Mouse (Mus musculus) neural tube, embryonic 15.5 days (tissue): Measurements from ENCODE around the gene Il33. TPM values are rescaled to one million over a fixed set of nuclear protein-coding genes. Genes with fewer than 3 reads are reported as not detected.
A peak's percentile ranks its signal among the peaks of the same experiment; 100 is the strongest.
"Not testable (repeated sequence)": the region's sequence is repeated elsewhere in the genome, so short reads cannot be mapped to it uniquely, and the experiment has no call there.

Source experiments
- ATAC-seq: fragments of 200-750 bp; cut with Nextera tagmentation; 2 replicates; pipeline ENCODE4 v1.8.0; 2017; ENCODE audit warnings: mild to moderate bottlenecking, moderate TSS enrichment, moderate library complexity; ENCODE audit not compliant: low FRiP score
- H3K27ac ChIP-seq: fragments of 300-500 bp; sonication (generic); replicated peaks from 2 replicates; pipeline ENCODE4 v1.5.1; 2015; ENCODE audit warnings: mild to moderate bottlenecking, inconsistent platforms
- H3K27me3 ChIP-seq: fragments of 300-500 bp; sonication (generic); replicated peaks from 2 replicates; pipeline ENCODE4 v1.6.1; 2015; ENCODE audit warnings: inconsistent platforms
- H3K36me3 ChIP-seq: fragments of 300-500 bp; sonication (generic); 2 replicates; pipeline ENCODE4 v1.6.1; 2015; ENCODE audit warnings: inconsistent platforms
- H3K4me1 ChIP-seq: fragments of 300-500 bp; sonication (generic); 2 replicates; pipeline ENCODE4 v1.6.1; 2015; ENCODE audit warnings: inconsistent platforms
- H3K4me2 ChIP-seq: fragments of 300-500 bp; sonication (generic); 2 replicates; pipeline ENCODE4 v1.6.1; 2015; ENCODE audit warnings: inconsistent platforms, mild to moderate bottlenecking, moderate library complexity
- H3K4me3 ChIP-seq: fragments of 300-500 bp; sonication (generic); replicated peaks from 2 replicates; pipeline ENCODE4 v1.5.1; 2015; ENCODE audit warnings: mild to moderate bottlenecking, inconsistent platforms
- H3K9ac ChIP-seq: fragments of 300-500 bp; sonication (generic); replicated peaks from 2 replicates; pipeline ENCODE4 v1.6.1; 2015; ENCODE audit warnings: mild to moderate bottlenecking, inconsistent platforms
- H3K9me3 ChIP-seq: fragments of 300-500 bp; sonication (generic); replicated peaks from 2 replicates; pipeline ENCODE4 v1.6.1; 2016; ENCODE audit warnings: inconsistent platforms
- WGBS: fragments of 180-500 bp; shearing (Covaris S2); methylation state at CpG from one replicate; pipeline ENCODE4 v1.1.7; 2015; ENCODE audit warnings: mixed read lengths; 5-methylcytosine and 5-hydroxymethylcytosine counted together
- polyA plus RNA-seq: library from polyadenylated mRNA; unstranded; fragments of >200 nt; fragmentation: Nextera tagmentation; extraction: Ambion mirVana; gene quantifications from 2 replicates; pipeline ENCODE4 v1.2.1, GENCODE M21; 2015

The Il33 gene
- polyA plus RNA-seq, 1 experiment from 2014 or later = 5.0 TPM

GRCm38 (mm10) chr19:29941208-29941607, 16.3 kb downstream of the Il33 start:
- Histone ChIP-seq H3K36me3 (no peaks in the 10 kb centered on the region), H3K4me3 (no peak overlapping the region), H3K4me2 (no peak overlapping the region), H3K4me1 (no peaks in the 10 kb centered on the region; the same call in 1 of the 2 replicates), H3K9ac (no peak overlapping the region), H3K9me3 (no peaks in the 10 kb centered on the region), H3K27ac (no peak overlapping the region), H3K27me3 (no peaks in the 10 kb centered on the region)
- ATAC-seq = no peak
- WGBS = 79% methylated on average over 7 of the region's 7 CpGs

- ATAC-seq = no peak
- no peak overlapping the region for H3K4me3 ChIP-seq
- no peaks in the 10 kb centered on the region for H3K27me3 ChIP-seq
- WGBS = 83% methylated on average over 6 of the region's 6 CpGs
- H3K27ac ChIP-seq = no peak overlapping the region
- H3K9ac ChIP-seq = no peak overlapping the region
- H3K36me3 ChIP-seq = no peaks in the 10 kb centered on the region
- H3K4me1 ChIP-seq = no peaks in the 10 kb centered on the region; the same call in 1 of the 2 replicates
- no peak overlapping the region for H3K4me2 ChIP-seq
- no peaks in the 10 kb centered on the region for H3K9me3 ChIP-seq
These were observed 17.4 kb downstream of the Il33 start for GRCm38 (mm10) chr19:29942358-29942757.

DNA sequence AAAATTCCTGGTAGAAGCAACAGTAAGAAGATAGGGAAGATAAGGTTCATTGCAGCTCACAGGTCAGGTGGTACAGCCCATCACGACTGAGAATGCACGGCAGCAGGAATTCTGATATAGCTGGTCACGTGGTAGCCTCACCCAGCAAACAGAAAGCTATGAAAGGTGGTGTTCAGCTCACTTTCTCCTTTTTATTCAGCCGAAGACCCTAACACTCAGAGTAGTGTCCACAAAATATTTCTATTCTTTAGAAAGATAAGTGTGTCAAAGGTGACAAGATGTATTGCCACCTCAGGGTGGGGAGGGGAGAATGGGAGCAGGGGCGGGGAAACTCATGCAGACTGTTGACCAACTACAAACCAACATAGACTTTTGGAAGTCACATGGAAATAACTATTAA, 19.5 kb downstream of the Il33 start:
- H3K27ac ChIP-seq = no peak overlapping the region
- peaks cover 13% of the 10 kb centered on the region for H3K4me1 ChIP-seq
- no peaks in the 10 kb centered on the region for H3K9me3 ChIP-seq
- H3K4me2 ChIP-seq = no peak overlapping the region
- no peak for ATAC-seq
- H3K9ac ChIP-seq = no peak overlapping the region
- WGBS = 86% methylated on average over 5 of the region's 5 CpGs
- no peak overlapping the region for H3K4me3 ChIP-seq
- no peaks in the 10 kb centered on the region for H3K27me3 ChIP-seq
- no peaks in the 10 kb centered on the region for H3K36me3 ChIP-seq

GRCm38 (mm10) chr19:29944935-29945334, 20.0 kb downstream of the Il33 start:
- WGBS = 91% methylated on average over 4 of the region's 4 CpGs
- not testable (repeated sequence) for H3K4me2 ChIP-seq
- peaks cover 13% of the 10 kb centered on the region for H3K4me1 ChIP-seq

DNA sequence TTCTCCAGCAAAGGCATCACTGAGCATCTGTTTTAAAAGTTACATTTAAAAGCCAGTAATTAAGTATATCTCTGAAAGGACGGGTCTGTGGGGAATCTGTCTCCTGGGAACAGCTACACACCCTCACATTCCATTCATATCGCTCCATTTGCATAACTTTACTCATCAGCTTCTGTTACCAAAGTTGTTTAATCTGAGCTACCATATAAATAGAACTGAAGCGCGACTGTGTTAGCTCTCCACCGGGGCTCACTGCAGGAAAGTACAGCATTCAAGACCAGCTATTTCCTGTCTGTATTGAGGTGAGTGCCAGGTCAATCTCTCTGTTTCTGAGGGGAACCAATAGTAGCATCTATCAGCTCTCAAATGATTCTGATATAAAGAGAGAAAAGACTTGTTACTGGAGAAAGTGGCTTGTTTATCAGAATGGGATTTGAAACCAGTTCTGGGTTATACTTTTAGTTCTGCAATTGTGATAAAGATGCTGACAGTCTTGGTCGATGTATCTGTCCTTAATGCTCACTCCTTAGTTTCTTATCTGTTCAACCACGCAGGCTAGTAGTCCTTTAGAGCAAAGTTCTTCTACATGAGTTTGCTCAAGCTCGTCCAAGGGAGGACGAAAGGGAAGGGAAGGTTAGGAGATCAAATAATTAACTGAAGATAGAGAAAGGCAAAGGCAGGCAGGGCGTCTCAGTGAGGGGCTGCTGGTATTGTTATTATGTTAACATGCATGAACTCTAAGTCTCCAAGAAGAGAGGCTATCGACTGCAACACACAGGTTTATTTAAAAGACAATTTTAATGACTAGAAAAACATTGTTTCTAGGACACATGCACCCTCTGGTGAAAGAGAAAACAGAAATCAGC, 20.9 kb downstream of the Il33 start:
- no peaks in the 10 kb centered on the region for H3K36me3 ChIP-seq
- 17% methylated on average over 11 of the region's 11 CpGs for WGBS
- H3K4me2 ChIP-seq = no peak overlapping the region
- no peak for ATAC-seq
- peaks cover 13% of the 10 kb centered on the region for H3K4me1 ChIP-seq
- no peak overlapping the region for H3K4me3 ChIP-seq
- H3K9ac ChIP-seq = no peak overlapping the region
- no peak overlapping the region for H3K27ac ChIP-seq
- no peaks in the 10 kb centered on the region for H3K9me3 ChIP-seq
- no peaks in the 10 kb centered on the region for H3K27me3 ChIP-seq

More at GRCm38 (mm10) chr19:29944935-29945334, 20.0 kb downstream of the Il33 start:
- not testable (repeated sequence) for H3K36me3 ChIP-seq, H3K4me3 ChIP-seq, ATAC-seq, H3K27me3 ChIP-seq, H3K9me3 ChIP-seq, H3K9ac ChIP-seq, H3K27ac ChIP-seq

DNA sequence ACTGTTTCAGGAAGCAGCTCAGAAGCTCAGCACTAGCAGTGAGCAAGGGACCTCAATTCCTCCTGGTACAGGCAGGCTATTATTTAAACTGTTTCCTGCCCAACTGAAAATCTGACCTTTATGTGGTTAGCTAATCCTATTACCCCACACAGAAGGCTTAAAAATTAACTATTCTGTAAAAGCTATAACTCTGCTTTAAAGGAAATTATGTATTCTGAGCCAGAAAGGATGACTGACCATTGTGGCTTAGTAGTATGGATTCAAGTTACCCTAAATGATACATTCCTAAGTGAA, 21.5 kb downstream of the Il33 start:
- no peaks in the 10 kb centered on the region for H3K36me3 ChIP-seq
- ATAC-seq = no peak
- no peak overlapping the region for H3K4me2 ChIP-seq
- H3K9ac ChIP-seq = no peak overlapping the region
- H3K4me1 ChIP-seq = peaks cover 13% of the 10 kb centered on the region
- no peaks in the 10 kb centered on the region for H3K9me3 ChIP-seq
- no peaks in the 10 kb centered on the region for H3K27me3 ChIP-seq
- no peak overlapping the region for H3K27ac ChIP-seq
- H3K4me3 ChIP-seq = no peak overlapping the region

- no peak overlapping the region for H3K9ac ChIP-seq
- no peaks in the 10 kb centered on the region for H3K36me3 ChIP-seq
- H3K4me1 ChIP-seq = peaks cover 13% of the 10 kb centered on the region
- no peak overlapping the region for H3K4me3 ChIP-seq
- no peaks in the 10 kb centered on the region for H3K27me3 ChIP-seq
- ATAC-seq = no peak
- H3K4me2 ChIP-seq = no peak overlapping the region
- WGBS = 63% methylated on average over 9 of the region's 9 CpGs
- H3K9me3 ChIP-seq = no peaks in the 10 kb centered on the region
- H3K27ac ChIP-seq = no peak overlapping the region
These were observed 22.1 kb downstream of the Il33 start for GRCm38 (mm10) chr19:29947056-29947455.

- peaks cover 13% of the 10 kb centered on the region for H3K4me1 ChIP-seq
- no peaks in the 10 kb centered on the region for H3K27me3 ChIP-seq
- H3K9me3 ChIP-seq = no peaks in the 10 kb centered on the region
- peak overlapping the region; percentile 40 for H3K4me3 ChIP-seq
- peak; percentile 94 for ATAC-seq
- WGBS = 25% methylated on average over 25 of the region's 25 CpGs
- peak overlapping the region; percentile 1; the same call in 1 of the 2 replicates for H3K27ac ChIP-seq
- no peaks in the 10 kb centered on the region for H3K36me3 ChIP-seq
- H3K4me2 ChIP-seq = peak overlapping the region; percentile 73
- peak overlapping the region; percentile 15 for H3K9ac ChIP-seq
These were observed 23.2 kb downstream of the Il33 start for GRCm38 (mm10) chr19:29947891-29948801.

- peaks cover 13% of the 10 kb centered on the region for H3K4me1 ChIP-seq
- no peak overlapping the region for H3K4me2 ChIP-seq
- no peaks in the 10 kb centered on the region for H3K27me3 ChIP-seq
- no peaks in the 10 kb centered on the region for H3K9me3 ChIP-seq
- no peak overlapping the region for H3K9ac ChIP-seq
- 92% methylated on average over 5 of the region's 5 CpGs for WGBS
- no peak for ATAC-seq
- no peak overlapping the region for H3K4me3 ChIP-seq
- H3K27ac ChIP-seq = no peak overlapping the region
- no peaks in the 10 kb centered on the region for H3K36me3 ChIP-seq
These were observed 27.6 kb downstream of the Il33 start for GRCm38 (mm10) chr19:29952538-29952937.

DNA sequence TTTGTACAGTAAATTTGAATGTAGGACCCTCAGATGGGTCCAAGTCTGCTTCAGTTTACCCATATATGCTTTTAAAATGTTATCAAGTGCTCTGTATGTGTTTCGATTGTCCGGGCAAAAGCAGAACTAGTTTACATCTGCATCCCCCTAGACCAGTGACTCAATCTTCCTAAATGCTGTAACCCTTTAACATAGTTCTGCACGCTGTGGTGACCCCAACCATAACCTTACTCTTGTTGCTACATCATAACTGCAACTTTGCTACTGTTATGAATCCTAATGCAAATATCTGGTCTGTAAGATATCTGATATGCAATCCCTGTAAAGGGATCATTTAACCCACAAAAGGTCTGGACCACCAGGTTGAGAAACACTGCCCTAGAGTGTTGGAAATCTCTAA, 28.9 kb downstream of the Il33 start:
- 98% methylated on average over 3 of the region's 3 CpGs for WGBS
- Histone ChIP-seq H3K4me3 (no peak overlapping the region), H3K9me3 (no peaks in the 10 kb centered on the region), H3K36me3 (no peaks in the 10 kb centered on the region), H3K4me2 (no peak overlapping the region), H3K27ac (no peak overlapping the region), H3K9ac (no peak overlapping the region), H3K4me1 (peaks cover 2% of the 10 kb centered on the region; the same call in 1 of the 2 replicates), H3K27me3 (no peaks in the 10 kb centered on the region)
- no peak for ATAC-seq

GRCm38 (mm10) chr19:29955454-29955853, 30.5 kb downstream of the Il33 start:
- Histone ChIP-seq H3K27me3 (no peaks in the 10 kb centered on the region), H3K4me1 (no peaks in the 10 kb centered on the region), H3K4me3 (no peak overlapping the region), H3K9me3 (no peaks in the 10 kb centered on the region), H3K27ac (no peak overlapping the region), H3K36me3 (no peaks in the 10 kb centered on the region), H3K4me2 (no peak overlapping the region), H3K9ac (no peak overlapping the region)
- 89% methylated on average over 2 of the region's 2 CpGs for WGBS
- no peak for ATAC-seq

- 83% methylated on average over 4 of the region's 4 CpGs for WGBS
- H3K9ac ChIP-seq = no peak overlapping the region
- ATAC-seq = no peak
- H3K27me3 ChIP-seq = no peaks in the 10 kb centered on the region
- no peaks in the 10 kb centered on the region for H3K36me3 ChIP-seq
- H3K4me2 ChIP-seq = no peak overlapping the region
- H3K27ac ChIP-seq = no peak overlapping the region
- no peaks in the 10 kb centered on the region for H3K9me3 ChIP-seq
- H3K4me1 ChIP-seq = no peaks in the 10 kb centered on the region
- H3K4me3 ChIP-seq = no peak overlapping the region
These were observed 36.0 kb downstream of the Il33 start for GRCm38 (mm10) chr19:29960906-29961305.
